Mouse (Mus musculus): ENCODE results near the gene Tbc1d16. TPM values are rescaled to one million over a fixed set of nuclear protein-coding genes. Genes with fewer than 3 reads are reported as not detected.

The Tbc1d16 gene
- polyA plus RNA-seq, 2 experiments: 16.3 to 29.2 TPM

GRCm38 (mm10) chr11:119151073-119151607 lies 77.2 kb downstream of the Tbc1d16 start:
- Histone ChIP-seq H3K27ac (replicated peaks; ENCODE audit: low read depth, low read length) (no peak overlapping the region), H3K9ac (ENCODE audit: low read depth, low read length, severe bottlenecking) (no peak overlapping the region), H3K4me2 (replicated peaks; ENCODE audit: low read depth, low read length, severe bottlenecking) (no peak overlapping the region), H3K27me3 (ENCODE audit: control insufficient read depth, insufficient read depth, low read length) (no peaks in the 10 kb centered on the region), H3K36me3 (ENCODE audit: control insufficient read depth, insufficient read depth, low read length) (peaks cover 79% of the 10 kb centered on the region), H3K9me3 (ENCODE audit: control insufficient read depth, low read length) (no peaks in the 10 kb centered on the region), H3K4me1 (ENCODE audit: control insufficient read depth, insufficient read depth, low read length) (no peaks in the 10 kb centered on the region), H3K4me3 (replicated peaks; ENCODE audit: low read length) (no peak overlapping the region)
- 89% methylated on average over 10 of the region's 10 CpGs for WGBS
- ATAC-seq (ENCODE audit: low FRiP score, low read depth): no peak
- no peak for TF ChIP-seq POLR2A (IDR thresholded peaks at IDR 0.05; ENCODE audit: borderline replicate concordance, extremely low read depth, insufficient read depth, insufficient read length)
- no peak for DNase-seq (ENCODE audit: low spot score)

GRCm38 (mm10) chr11:119150442-119150841 lies 77.9 kb downstream of the Tbc1d16 start:
- TF ChIP-seq POLR2A (IDR thresholded peaks at IDR 0.05; ENCODE audit: borderline replicate concordance, extremely low read depth, insufficient read depth, insufficient read length): no peak
- no peak for DNase-seq (ENCODE audit: low spot score)
- H3K9me3 ChIP-seq (ENCODE audit: control insufficient read depth, low read length): no peaks in the 10 kb centered on the region
- WGBS: 79% methylated on average over 10 of the region's 10 CpGs
- no peak overlapping the region for H3K9ac ChIP-seq (ENCODE audit: low read depth, low read length, severe bottlenecking)
- peaks cover 73% of the 10 kb centered on the region for H3K36me3 ChIP-seq (ENCODE audit: control insufficient read depth, insufficient read depth, low read length)
- ATAC-seq (ENCODE audit: low FRiP score, low read depth): no peak
- H3K4me1 ChIP-seq (ENCODE audit: control insufficient read depth, insufficient read depth, low read length): peaks cover 4% of the 10 kb centered on the region
- H3K4me2 ChIP-seq (replicated peaks; ENCODE audit: low read depth, low read length, severe bottlenecking): no peak overlapping the region
- no peak overlapping the region for H3K27ac ChIP-seq (replicated peaks; ENCODE audit: low read depth, low read length)
- H3K4me3 ChIP-seq (replicated peaks; ENCODE audit: low read length): no peak overlapping the region
- H3K27me3 ChIP-seq (ENCODE audit: control insufficient read depth, insufficient read depth, low read length): no peaks in the 10 kb centered on the region

- Histone ChIP-seq H3K4me1 (ENCODE audit: control insufficient read depth, insufficient read depth, low read length) (peaks cover 10% of the 10 kb centered on the region), H3K36me3 (ENCODE audit: control insufficient read depth, insufficient read depth, low read length) (peaks cover 58% of the 10 kb centered on the region), H3K27ac (replicated peaks; ENCODE audit: low read depth, low read length) (no peak overlapping the region), H3K4me3 (replicated peaks; ENCODE audit: low read length) (no peak overlapping the region), H3K9me3 (ENCODE audit: control insufficient read depth, low read length) (no peaks in the 10 kb centered on the region), H3K9ac (ENCODE audit: low read depth, low read length, severe bottlenecking) (no peak overlapping the region), H3K27me3 (ENCODE audit: control insufficient read depth, insufficient read depth, low read length) (no peaks in the 10 kb centered on the region), H3K4me2 (replicated peaks; ENCODE audit: low read depth, low read length, severe bottlenecking) (no peak overlapping the region)
- DNase-seq (ENCODE audit: low spot score) (no peak), ATAC-seq (ENCODE audit: low FRiP score, low read depth) (no peak)
- no peak for TF ChIP-seq POLR2A (IDR thresholded peaks at IDR 0.05; ENCODE audit: borderline replicate concordance, extremely low read depth, insufficient read depth, insufficient read length)
- 78% methylated on average over 13 of the region's 13 CpGs for WGBS
These were observed 79.5 kb downstream of the Tbc1d16 start for GRCm38 (mm10) chr11:119148829-119149228.

GRCm38 (mm10) chr11:119147153-119147552 lies 81.1 kb downstream of the Tbc1d16 start:
- Histone ChIP-seq H3K4me1 (ENCODE audit: control insufficient read depth, insufficient read depth, low read length) (peaks cover 10% of the 10 kb centered on the region), H3K4me3 (replicated peaks; ENCODE audit: low read length) (no peak overlapping the region), H3K9ac (ENCODE audit: low read depth, low read length, severe bottlenecking) (no peak overlapping the region), H3K36me3 (ENCODE audit: control insufficient read depth, insufficient read depth, low read length) (peaks cover 44% of the 10 kb centered on the region), H3K27ac (replicated peaks; ENCODE audit: low read depth, low read length) (no peak overlapping the region), H3K4me2 (replicated peaks; ENCODE audit: low read depth, low read length, severe bottlenecking) (no peak overlapping the region), H3K9me3 (ENCODE audit: control insufficient read depth, low read length) (no peaks in the 10 kb centered on the region), H3K27me3 (ENCODE audit: control insufficient read depth, insufficient read depth, low read length) (no peaks in the 10 kb centered on the region)
- TF ChIP-seq POLR2A (IDR thresholded peaks at IDR 0.05; ENCODE audit: borderline replicate concordance, extremely low read depth, insufficient read depth, insufficient read length): no peak
- no peak for ATAC-seq (ENCODE audit: low FRiP score, low read depth)
- no peak for DNase-seq (ENCODE audit: low spot score)
- WGBS: 88% methylated on average over 8 of the region's 8 CpGs

GRCm38 (mm10) chr11:119146140-119146539 lies 82.2 kb downstream of the Tbc1d16 start:
- no peak for TF ChIP-seq POLR2A (IDR thresholded peaks at IDR 0.05; ENCODE audit: borderline replicate concordance, extremely low read depth, insufficient read depth, insufficient read length)
- no peak overlapping the region for H3K27ac ChIP-seq (replicated peaks; ENCODE audit: low read depth, low read length)
- H3K27me3 ChIP-seq (ENCODE audit: control insufficient read depth, insufficient read depth, low read length): no peaks in the 10 kb centered on the region
- DNase-seq (ENCODE audit: low spot score) (no peak), ATAC-seq (ENCODE audit: low FRiP score, low read depth) (no peak)
- WGBS: 35% methylated on average over 12 of the region's 12 CpGs
- no peak overlapping the region for H3K4me3 ChIP-seq (replicated peaks; ENCODE audit: low read length)
- H3K9ac ChIP-seq (ENCODE audit: low read depth, low read length, severe bottlenecking): no peak overlapping the region
- no peak overlapping the region for H3K4me2 ChIP-seq (replicated peaks; ENCODE audit: low read depth, low read length, severe bottlenecking)
- peaks cover 10% of the 10 kb centered on the region for H3K4me1 ChIP-seq (ENCODE audit: control insufficient read depth, insufficient read depth, low read length)
- peaks cover 38% of the 10 kb centered on the region for H3K36me3 ChIP-seq (ENCODE audit: control insufficient read depth, insufficient read depth, low read length)
- H3K9me3 ChIP-seq (ENCODE audit: control insufficient read depth, low read length): no peaks in the 10 kb centered on the region

Measured in limb, embryonic 14.5 days (tissue).